Mouse (Mus musculus) C2C12 (cell line): Measurements from ENCODE around the gene Gm6034.

ENCODE experiments used
- CEBPB ChIP-seq: IDR thresholded peaks from one replicate; pipeline ENCODE4 v1.6.1; 2011; ENCODE audit warnings: low read depth, mild to moderate bottlenecking, control low read depth, moderate library complexity
- CTCF ChIP-seq: IDR thresholded peaks from one replicate; pipeline ENCODE4 v1.5.1; 2011; ENCODE audit not compliant: control insufficient read depth, insufficient read depth, insufficient read length
- FOSL1 ChIP-seq: IDR thresholded peaks from one replicate; pipeline ENCODE4 v1.8.0; 2011; ENCODE audit warnings: mild to moderate bottlenecking, low read length; ENCODE audit not compliant: poor library complexity, insufficient read depth, severe bottlenecking
- MAX ChIP-seq: IDR thresholded peaks from one replicate; pipeline ENCODE4 v1.6.1; 2011; ENCODE audit warnings: mild to moderate bottlenecking, control low read depth
- MYOD1 ChIP-seq: IDR thresholded peaks from one replicate; pipeline ENCODE4 v1.6.1; 2011; ENCODE audit warnings: low read depth; ENCODE audit not compliant: control insufficient read depth, insufficient read length
- MYOG ChIP-seq: IDR thresholded peaks from one replicate; pipeline ENCODE4 v1.6.1; 2011; ENCODE audit not compliant: control insufficient read depth, insufficient read length; ENCODE audit errors: extremely low read depth
- USF1 ChIP-seq: IDR thresholded peaks from one replicate; pipeline ENCODE4 v1.6.1; 2011; ENCODE audit warnings: low read depth, mild to moderate bottlenecking, control low read depth, moderate library complexity

DNA sequence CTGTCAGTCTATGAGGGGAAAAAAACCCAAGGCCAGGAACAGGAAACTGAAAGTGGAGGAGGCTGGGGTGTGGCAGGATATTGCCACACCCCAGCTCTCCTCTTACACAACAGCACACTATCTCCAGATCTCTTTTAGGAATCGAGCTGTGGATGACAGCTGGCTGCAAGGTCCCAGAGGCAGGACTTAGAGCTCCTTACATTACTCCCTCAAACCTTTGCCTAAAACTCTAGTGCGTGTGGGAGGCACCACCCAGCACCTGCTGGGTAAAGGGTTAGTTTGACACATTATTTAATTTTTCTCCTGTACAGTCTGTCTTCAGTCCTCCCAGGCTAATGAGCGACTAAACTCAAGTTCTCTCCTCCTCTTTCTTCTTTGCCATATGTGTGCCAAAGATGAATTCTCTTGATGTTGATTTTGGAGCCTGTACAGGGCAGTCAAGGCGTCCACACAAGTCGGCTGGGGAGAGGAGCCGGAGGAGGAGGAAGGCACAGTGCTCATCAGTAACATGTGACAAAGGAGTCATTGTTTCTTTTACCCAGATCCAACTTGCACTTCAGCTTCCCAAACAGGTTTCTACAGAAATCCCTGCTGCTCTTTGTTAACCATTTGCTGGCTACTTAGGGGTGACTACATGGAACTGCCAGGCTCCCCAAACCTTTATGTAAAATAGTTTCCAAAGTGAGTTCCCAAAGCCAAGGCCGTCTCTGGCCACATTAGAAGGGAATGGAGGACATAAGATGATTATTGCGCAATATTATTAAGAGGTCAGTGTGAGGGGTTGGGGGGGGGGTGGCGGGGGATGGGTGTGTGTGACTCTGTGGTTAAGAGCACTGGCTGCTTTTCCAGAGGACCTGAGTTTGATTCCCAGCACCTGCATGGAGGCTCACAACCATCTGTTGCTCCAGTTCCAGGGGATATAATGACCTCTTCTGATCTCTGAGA, 18.8 kb upstream of the Gm6034 start:
- no peak for TF ChIP-seq CTCF
- no peak for TF ChIP-seq USF1
- peak; percentile 93 for TF ChIP-seq CEBPB
- TF ChIP-seq FOSL1 = no peak
- no peak for TF ChIP-seq MAX
- no peak for TF ChIP-seq MYOG
- peak; percentile 31 for TF ChIP-seq MYOD1
